12 mouse cellular contexts compared by ENCODE assay signal in the genomic region with DNA sequence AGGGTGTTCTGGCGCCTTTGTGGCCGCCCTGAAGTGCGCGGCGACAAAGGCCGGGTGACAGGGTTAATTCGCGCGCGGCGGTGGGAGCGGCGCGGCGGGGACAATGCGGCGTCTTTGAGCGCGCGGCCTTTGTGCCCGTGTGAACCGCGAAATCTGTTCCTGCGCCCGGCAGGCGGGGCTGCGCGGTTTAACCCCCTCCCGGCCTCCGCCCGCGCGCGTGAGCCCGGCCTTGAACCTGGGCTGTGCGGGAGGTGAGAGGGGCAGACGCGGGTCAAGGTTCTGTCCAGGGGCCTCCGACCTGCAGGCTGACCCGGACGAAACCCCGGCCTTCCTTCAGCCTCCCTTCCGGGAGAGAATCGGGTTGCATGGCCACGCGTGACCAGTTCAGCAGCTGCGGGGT.
DNase-seq lines count a peak whose midpoint lies in the region; ATAC-seq and TF ChIP-seq lines count a peak whose summit lies in the region.
"Had no signal": no experiment of that assay in that cellular context is flagged by ENCODE, and none has a peak within 500 bp of the region (broad histone marks: within the 10 kb centered on the region; RNA-seq: fewer than 3 reads in every experiment).

No protein-coding gene starts in this region.

- no peak overlapping the region for H3K27ac ChIP-seq in kidney, embryonic 16.5 days (ENCODE audit: low read length)
- no peak overlapping the region for H3K27ac ChIP-seq in embryonic facial prominence, embryonic 12.5 days
- no peak overlapping the region for H3K27ac ChIP-seq in hindbrain, postnatal 0 days
- peak overlapping the region; percentile 55 for H3K27ac ChIP-seq in neural tube, embryonic 12.5 days
- H3K27ac ChIP-seq in heart, adult 2 months = no peak overlapping the region

- 0 out of 2 replicates have a peak overlapping the region, but pooled peaks have one; percentile 38 for H3K9ac ChIP-seq in kidney, embryonic 16.5 days (replicated peaks; ENCODE audit: low read length)
- H3K9ac ChIP-seq in embryonic facial prominence, embryonic 12.5 days = peak overlapping the region; percentile 41
- H3K9ac ChIP-seq in hindbrain, postnatal 0 days (replicated peaks; ENCODE audit: low read length) = peak overlapping the region; percentile 44
- peak overlapping the region; percentile 56 for H3K9ac ChIP-seq in neural tube, embryonic 12.5 days
- H3K9ac ChIP-seq in heart, adult 2 months (ENCODE audit: low read depth, low read length) = no peak overlapping the region

- TF ChIP-seq CTCF in hindbrain, postnatal 0 days (IDR thresholded peaks at IDR 0.05; ENCODE audit: low read depth) = no peak
- no peak for TF ChIP-seq CTCF in heart, adult 2 months (IDR thresholded peaks at IDR 0.05)

- H3K27me3 ChIP-seq in kidney, embryonic 16.5 days (ENCODE audit: insufficient read depth, low read length) = peaks cover 56% of the 10 kb centered on the region
- H3K27me3 ChIP-seq in embryonic facial prominence, embryonic 12.5 days = peaks cover 80% of the 10 kb centered on the region
- peaks cover 6% of the 10 kb centered on the region for H3K27me3 ChIP-seq in hindbrain, postnatal 0 days (ENCODE audit: insufficient read depth, low read length)
- peaks cover 58% of the 10 kb centered on the region for H3K27me3 ChIP-seq in neural tube, embryonic 12.5 days (replicated peaks)
- peaks cover 27% of the 10 kb centered on the region for H3K27me3 ChIP-seq in heart, adult 2 months (ENCODE audit: control insufficient read depth, insufficient read depth, low read length)

- ATAC-seq in kidney, embryonic 16.5 days (ENCODE audit: low FRiP score, low TSS enrichment) = 0 out of 2 replicates have a peak, but pooled peaks have one; percentile 8
- no peak for ATAC-seq in embryonic facial prominence, embryonic 12.5 days (ENCODE audit: insufficient number of reproducible peaks, insufficient read depth, low FRiP score, low TSS enrichment)
- ATAC-seq in hindbrain, postnatal 0 days = peak; percentile 34; the same call in 1 of the 2 replicates
- ATAC-seq in neural tube, embryonic 12.5 days (ENCODE audit: low FRiP score, low read depth) = peak; percentile 22
- ATAC-seq in cerebellum, adult (ENCODE audit: insufficient number of reproducible peaks, low FRiP score, low TSS enrichment) = no peak

- no peaks in the 10 kb centered on the region for H3K36me3 ChIP-seq in kidney, embryonic 16.5 days (ENCODE audit: insufficient read depth, low read length)
- no peaks in the 10 kb centered on the region for H3K36me3 ChIP-seq in embryonic facial prominence, embryonic 12.5 days
- no peaks in the 10 kb centered on the region for H3K36me3 ChIP-seq in hindbrain, postnatal 0 days (ENCODE audit: insufficient read depth, low read length)
- no peaks in the 10 kb centered on the region for H3K36me3 ChIP-seq in neural tube, embryonic 12.5 days
- H3K36me3 ChIP-seq in heart, adult 2 months (ENCODE audit: control insufficient read depth, insufficient read depth, low read length) = no peaks in the 10 kb centered on the region

- intact Hi-C loops in heart, adult 2 months (cut with DNase I) = no loop called here

- WGBS in kidney, embryonic 16.5 days = under 1% methylated on average over 47 of the region's 47 CpGs
- WGBS in embryonic facial prominence, embryonic 12.5 days = 2% methylated on average over 47 of the region's 47 CpGs
- 1% methylated on average over 47 of the region's 47 CpGs for WGBS in hindbrain, postnatal 0 days
- 1% methylated on average over 47 of the region's 47 CpGs for WGBS in neural tube, embryonic 12.5 days
- 2% methylated on average over 47 of the region's 47 CpGs for WGBS in heart, adult 2 months

- H3K4me2 ChIP-seq in kidney, embryonic 16.5 days (replicated peaks; ENCODE audit: low read depth, low read length) = peak overlapping the region; percentile 61
- H3K4me2 ChIP-seq in embryonic facial prominence, embryonic 12.5 days (replicated peaks) = peak overlapping the region; percentile 58
- peak overlapping the region; percentile 59 for H3K4me2 ChIP-seq in hindbrain, postnatal 0 days (ENCODE audit: low read depth, low read length)
- H3K4me2 ChIP-seq in neural tube, embryonic 12.5 days (replicated peaks) = peak overlapping the region; percentile 60

- H3K4me3 ChIP-seq in kidney, embryonic 16.5 days (ENCODE audit: low read length) = peak overlapping the region; percentile 39
- H3K4me3 ChIP-seq in embryonic facial prominence, embryonic 12.5 days = peak overlapping the region; percentile 32
- peak overlapping the region; percentile 29 for H3K4me3 ChIP-seq in hindbrain, postnatal 0 days (ENCODE audit: low read length)
- peak overlapping the region; percentile 31 for H3K4me3 ChIP-seq in neural tube, embryonic 12.5 days
- H3K4me3 ChIP-seq in heart, adult 2 months = no peak overlapping the region
- H3K4me3 ChIP-seq: myocyte had no signal

- H3K79me2 ChIP-seq in heart, adult 2 months (replicated peaks; ENCODE audit: control insufficient read depth, insufficient read depth, low read length) = no peaks in the 10 kb centered on the region

- DNase-seq in kidney, adult 11 months = no peak
- DNase-seq in hindbrain, postnatal 0 days (ENCODE audit: low spot score) = peak; percentile 58
- DNase-seq in frontal cortex, postnatal 36 days (ENCODE audit: low spot score in 2 of 2) = no peak
- no peak for DNase-seq in heart, adult 2 months
- DNase-seq: cerebellum, adult 9-11 months; kidney, adult 18-20 months; thymus, postnatal 4 days had no signal

- no peak for TF ChIP-seq EP300 in heart, adult 2 months (IDR thresholded peaks at IDR 0.05; ENCODE audit: insufficient read depth, low read depth, low read length)

- H3K4me1 ChIP-seq in kidney, embryonic 16.5 days (ENCODE audit: insufficient read depth, low read length) = peaks cover 18% of the 10 kb centered on the region
- peaks cover 12% of the 10 kb centered on the region for H3K4me1 ChIP-seq in embryonic facial prominence, embryonic 12.5 days
- H3K4me1 ChIP-seq in hindbrain, postnatal 0 days (ENCODE audit: insufficient read depth, low read length) = 0 out of 2 replicates have a peak, but pooled peaks cover 5% of the 10 kb centered on the region
- peaks cover 38% of the 10 kb centered on the region for H3K4me1 ChIP-seq in neural tube, embryonic 12.5 days
- H3K4me1 ChIP-seq in heart, adult 2 months (ENCODE audit: control insufficient read depth, insufficient read depth, low read length) = no peaks in the 10 kb centered on the region

- H3K9me3 ChIP-seq in kidney, embryonic 16.5 days (ENCODE audit: low read length) = no peaks in the 10 kb centered on the region
- no peaks in the 10 kb centered on the region for H3K9me3 ChIP-seq in embryonic facial prominence, embryonic 12.5 days
- no peaks in the 10 kb centered on the region for H3K9me3 ChIP-seq in hindbrain, postnatal 0 days (ENCODE audit: low read length)
- H3K9me3 ChIP-seq in neural tube, embryonic 12.5 days = no peaks in the 10 kb centered on the region

- no peak for TF ChIP-seq POLR2A in heart, adult 2 months (IDR thresholded peaks at IDR 0.05; ENCODE audit: insufficient read depth, low read depth, low read length)

Comparison
In these comparisons a context has a peak if more than half of its experiments do, and no peak if none do; other contexts are left out.
1. ATAC-seq: peak in kidney, embryonic 16.5 days (single experiment), hindbrain, postnatal 0 days (single experiment) and neural tube, embryonic 12.5 days (single experiment); none in embryonic facial prominence, embryonic 12.5 days (single experiment) and cerebellum, adult (single experiment).
2. Peak in every context shown above with its lines, with median percentiles within 50 percentile points of each other: H3K4me2 ChIP-seq.